Mouse (Mus musculus) 3T3-L1 (cell line): ENCODE measurements at regions not wholly inside any gene's neighbourhood (a gene's known extent, or its start where the extent isn't known, plus 50 kb on each side); places are given as distances from the start of the nearest gene placed in this dataset.
A peak's percentile ranks its signal among the peaks of the same experiment; 100 is the strongest.
"Not testable (repeated sequence)": the region's sequence is repeated elsewhere in the genome, so short reads cannot be mapped to it uniquely, and the experiment has no call there.

Experiments used
- DNase-seq: peaks from one replicate; pipeline ENCODE4 v3.0.0-alpha.2; 2015; ENCODE audit warnings: low read depth, low spot score

DNA sequence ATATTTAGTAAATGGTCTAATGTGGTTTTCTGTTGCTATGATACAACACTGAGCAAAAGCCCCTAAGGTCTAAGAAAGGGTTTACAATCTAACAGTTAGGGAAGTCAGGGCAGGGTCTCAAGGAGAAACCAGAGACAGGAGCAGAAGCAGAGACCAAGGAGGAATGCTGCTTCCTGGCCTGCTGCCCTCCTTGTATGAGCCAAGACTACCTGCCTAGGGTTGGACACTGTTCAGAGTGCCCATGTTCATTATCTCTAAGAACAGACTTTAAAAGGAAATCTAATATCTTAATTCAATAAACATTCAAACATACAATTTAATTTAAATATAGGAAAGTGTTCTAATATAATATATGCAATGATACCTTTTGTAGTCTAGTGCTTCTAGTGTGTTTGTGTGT is 63.0 kb upstream of the Tmem106b start:
- no peak for DNase-seq

DNA sequence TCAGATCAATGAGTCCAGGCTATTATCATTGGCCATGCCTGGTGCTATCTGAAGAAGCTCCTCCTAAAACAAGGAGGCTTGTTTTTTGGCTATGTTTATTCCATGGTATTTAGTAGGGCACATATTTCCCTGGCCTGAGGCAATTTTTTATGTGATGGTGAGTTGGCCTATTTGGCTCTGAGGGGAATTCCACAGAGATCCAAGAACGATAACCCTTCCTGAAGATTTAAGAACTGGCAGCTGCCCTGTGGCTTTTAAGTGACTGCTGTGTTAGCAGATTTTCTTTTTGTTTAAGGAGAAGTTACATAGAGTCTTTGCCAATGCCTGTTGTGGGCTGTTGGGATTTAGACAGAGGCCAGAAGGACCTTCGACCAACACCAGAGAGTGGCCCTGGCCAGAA is 74.9 kb upstream of the Tmem106b start:
- DNase-seq: peak; percentile 92

DNA sequence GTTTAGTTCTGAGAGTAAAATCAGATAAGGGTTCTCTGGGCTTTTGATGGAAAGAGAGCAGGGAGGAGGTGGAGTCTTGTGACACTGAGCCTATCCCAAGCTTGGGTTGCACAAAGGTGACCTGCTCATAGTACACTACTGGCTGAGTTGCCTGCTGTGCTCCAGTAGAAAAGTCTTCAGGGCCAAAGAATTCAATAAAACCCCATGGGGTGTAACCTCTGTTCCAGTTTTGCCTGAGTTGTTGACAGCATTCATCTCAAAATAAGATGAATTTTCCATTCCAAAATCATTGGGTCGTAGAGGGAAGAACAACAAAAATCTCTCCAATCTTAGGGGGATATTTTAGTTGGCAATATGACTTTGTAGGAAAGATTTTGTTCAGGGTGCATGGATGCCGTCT is 75.8 kb upstream of the Tmem106b start:
- peak; percentile 79 for DNase-seq

GRCm38 (mm10) chr6:12977184-12977897 is 92.2 kb upstream of the Tmem106b start:
- DNase-seq: no peak

- DNase-seq: no peak
These were observed 98.0 kb upstream of the Tmem106b start for GRCm38 (mm10) chr6:12971604-12972003.

DNA sequence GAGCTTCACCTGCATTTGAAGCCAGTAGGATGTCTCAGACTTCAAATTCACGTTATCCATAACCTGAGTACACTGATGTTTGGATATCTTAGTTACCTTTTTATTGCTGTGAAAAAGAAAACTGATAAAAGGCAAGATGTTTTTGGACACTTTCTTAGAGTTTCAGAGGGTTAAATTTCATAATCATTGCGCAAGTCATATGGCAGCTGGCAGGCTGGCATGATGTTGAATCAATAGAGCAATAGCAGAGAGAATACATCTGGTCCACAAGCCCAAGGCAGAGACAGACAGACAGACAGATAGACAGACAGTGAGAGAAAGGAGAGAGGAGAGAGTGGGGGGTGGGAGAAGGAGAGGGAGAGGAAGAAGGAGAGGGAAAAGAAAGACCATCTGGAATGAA is 102.3 kb upstream of the Tmem106b start:
- DNase-seq: no peak

- DNase-seq: no peak
These were observed 111.8 kb upstream of the Tmem106b start for GRCm38 (mm10) chr6:12957797-12958196.

DNA sequence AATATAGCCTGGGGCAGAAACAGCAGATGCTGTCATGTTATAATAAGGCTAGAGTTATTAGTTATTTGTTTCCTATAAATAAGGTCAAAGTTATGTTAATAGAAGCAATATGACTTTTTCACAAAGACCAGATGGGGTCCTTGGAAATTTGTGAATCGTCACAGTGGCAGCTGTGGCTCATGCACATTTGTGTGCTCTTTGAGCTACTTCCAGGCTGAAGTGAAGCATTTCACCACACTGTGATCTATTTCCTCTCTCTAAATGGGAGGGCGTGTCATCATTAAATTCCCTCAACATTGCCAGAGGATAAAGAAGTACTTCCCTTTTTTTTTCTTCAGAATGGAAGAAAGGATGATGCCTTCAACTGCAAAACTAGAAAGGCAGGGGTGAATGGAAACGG is 157.9 kb upstream of the Tmem106b start:
- peak; percentile 18 for DNase-seq

DNA sequence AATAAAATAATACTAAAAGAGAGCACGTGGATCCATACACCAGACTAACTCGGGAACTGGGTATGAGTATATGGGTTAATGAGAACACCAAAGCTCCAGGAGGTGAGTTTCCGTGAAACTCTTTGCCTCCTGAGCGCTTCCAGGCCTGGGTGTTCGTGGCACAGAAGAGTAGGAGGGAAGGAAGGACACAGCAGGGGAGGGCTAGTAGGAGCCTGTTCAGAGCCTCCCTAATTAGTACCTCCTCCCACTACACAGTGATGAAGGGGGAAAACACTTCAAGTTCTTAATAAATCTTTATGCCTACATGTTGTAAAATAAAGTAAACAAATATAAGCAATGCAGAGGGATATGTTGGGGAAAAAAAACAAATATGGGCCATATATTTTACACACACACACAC is 143.7 kb upstream of the Thsd7a start:
- DNase-seq: no peak

DNA sequence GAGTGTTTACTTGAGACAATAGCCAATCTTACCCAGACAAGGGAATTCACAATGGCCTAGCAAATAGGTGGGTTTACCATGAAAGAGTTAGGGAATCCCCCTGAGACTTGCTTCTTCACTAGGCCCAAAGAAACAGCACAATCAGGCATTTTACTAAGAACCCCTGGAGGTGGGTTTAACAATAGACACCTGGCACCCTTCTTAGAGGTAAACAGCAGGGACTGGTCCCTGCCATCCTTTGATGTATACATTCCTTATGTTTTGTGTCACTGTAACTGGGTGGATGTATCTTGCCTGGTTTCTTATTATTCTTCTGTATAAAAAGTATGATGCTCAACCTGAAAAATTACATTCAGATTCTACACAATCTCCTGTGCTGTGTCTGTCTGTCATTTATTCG is 127.7 kb upstream of the Thsd7a start:
- DNase-seq: not testable (repeated sequence)

DNA sequence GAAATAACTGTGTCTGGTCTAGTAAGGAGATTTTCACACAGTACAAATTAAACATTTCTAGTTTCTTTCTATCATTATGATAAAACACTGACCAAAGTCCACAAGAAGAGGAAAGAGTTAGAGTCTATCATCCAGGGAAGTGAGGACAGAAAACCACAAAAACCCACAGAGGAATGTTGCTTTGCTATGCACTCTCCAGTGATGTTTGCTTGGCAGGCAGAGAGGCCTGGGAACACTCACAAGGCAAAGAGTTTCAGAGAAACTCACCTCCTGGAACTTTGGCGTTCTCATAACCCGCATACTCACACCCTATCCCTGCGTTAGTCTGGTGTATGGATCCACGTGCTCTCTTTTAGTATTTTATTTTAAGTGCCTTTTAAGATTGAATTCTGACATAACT is 127.2 kb upstream of the Thsd7a start:
- peak; percentile 61 for DNase-seq

- DNase-seq: no peak
These were observed 119.0 kb upstream of the Thsd7a start for GRCm38 (mm10) chr6:12868251-12868650.

DNA sequence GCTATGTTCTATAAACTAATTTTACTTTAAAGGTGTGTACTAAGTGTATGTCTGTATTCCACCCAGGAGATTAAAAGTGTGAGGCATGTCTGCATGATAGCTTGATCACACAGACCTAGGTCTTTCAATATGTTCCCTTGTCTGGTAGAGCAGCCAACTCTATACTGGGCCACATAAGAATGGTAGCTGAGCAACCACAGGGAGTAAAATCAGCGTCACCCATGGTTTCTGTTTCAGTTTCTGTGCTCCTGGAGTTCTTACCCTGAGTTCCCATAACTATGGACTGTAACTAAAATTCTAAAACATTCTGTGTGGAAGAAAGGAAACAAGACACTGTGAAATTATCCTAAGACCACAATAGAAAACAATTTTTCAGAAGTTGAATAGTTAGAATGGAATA is 102.8 kb upstream of the Thsd7a start:
- peak; percentile 55 for DNase-seq

DNA sequence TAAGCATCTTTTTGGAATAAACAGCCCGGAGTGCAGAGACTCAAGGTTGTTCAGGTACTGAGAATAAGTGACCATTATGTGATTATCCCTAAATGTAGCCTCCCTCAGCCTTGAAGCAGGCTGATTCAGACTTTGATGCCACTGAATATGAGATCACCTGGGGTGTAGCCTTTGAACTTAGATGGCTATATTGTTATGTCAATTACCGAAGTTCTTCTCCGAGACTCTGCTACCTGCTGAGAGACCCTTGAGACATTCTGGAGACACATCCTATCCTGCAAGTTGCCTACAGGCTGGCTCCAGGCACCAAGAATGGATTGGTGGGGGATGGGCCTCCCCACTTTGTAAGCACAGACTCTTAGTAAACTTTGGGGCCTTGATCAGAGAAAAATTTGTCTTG is 85.9 kb upstream of the Thsd7a start:
- DNase-seq: not testable (repeated sequence)

DNA sequence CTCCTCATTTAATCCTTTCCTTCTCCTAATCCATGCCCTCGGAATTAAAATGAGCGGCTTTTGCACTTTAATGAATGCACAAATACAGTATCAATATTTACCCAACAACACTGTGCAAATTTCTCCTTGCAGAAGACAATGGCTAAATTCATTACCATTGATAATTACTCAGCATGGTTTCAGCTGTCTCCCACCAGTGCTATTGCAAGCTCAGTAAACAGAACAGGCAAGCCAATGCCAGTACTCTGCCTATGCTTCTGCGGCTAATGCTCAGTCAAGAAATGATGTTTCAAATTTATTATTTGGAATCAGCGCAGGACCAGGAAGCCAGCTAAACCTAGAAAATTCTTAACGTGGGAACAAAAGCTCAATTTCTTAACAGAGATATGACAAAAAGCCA is 84.1 kb upstream of the Thsd7a start:
- no peak for DNase-seq

DNA sequence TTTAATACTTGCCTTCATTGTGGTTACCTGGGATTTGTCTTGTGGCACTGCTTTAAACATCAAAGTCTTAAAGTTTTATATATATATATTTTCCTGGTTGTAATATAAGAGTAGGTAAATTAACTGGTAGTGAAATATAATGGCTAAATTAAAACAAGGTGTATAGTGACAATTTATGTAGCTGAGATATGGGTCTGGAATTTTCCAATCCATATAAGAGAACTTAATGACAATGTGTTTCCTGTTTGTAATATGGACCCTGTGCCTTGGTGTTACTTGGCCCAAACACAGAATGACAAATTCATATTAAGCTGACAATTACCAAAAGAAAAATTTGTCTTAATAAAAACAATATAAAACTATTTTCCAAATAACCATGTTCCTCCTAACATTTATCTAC is 82.7 kb upstream of the Thsd7a start:
- no peak for DNase-seq

GRCm38 (mm10) chr6:12831485-12831884 is 82.3 kb upstream of the Thsd7a start:
- no peak for DNase-seq

- no peak for DNase-seq
These were observed 78.5 kb upstream of the Thsd7a start for GRCm38 (mm10) chr6:12827745-12828144.

DNA sequence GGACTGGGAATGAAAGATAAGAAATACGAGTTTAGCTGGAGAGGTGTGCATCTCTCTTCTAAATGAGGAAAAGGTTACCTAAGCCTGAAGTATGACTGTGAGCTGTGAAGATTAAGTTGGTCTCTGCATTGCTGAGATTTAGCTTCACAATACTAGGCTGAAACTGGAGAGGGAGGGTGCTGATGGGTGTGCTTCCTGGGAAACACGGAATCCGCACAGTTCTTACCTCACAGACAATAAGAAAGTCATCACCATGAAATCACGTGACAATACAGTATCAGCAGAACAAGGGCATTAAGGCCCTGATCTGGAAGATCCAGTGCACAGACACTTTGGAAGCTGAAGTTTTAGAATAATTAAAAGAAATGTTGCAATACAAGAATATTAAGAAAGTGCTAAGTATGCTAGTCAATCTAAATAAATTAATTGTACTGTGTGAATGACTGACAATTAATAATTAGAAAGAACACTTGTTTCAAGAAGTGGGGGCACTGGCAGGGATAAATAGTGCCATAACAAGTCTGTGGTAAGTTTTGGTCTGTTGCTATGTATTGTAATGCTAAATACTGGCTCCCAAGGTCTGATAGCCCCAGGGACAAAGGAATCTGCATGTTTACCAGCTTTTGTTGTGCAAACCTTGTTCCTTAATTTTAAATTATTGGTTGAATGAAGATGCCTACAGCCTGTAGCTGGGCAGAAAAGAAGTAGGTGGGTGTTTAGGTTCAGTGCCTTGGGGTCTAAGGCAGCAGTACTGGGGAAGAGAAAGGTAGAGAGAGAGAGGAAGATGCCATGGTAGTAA is 66.0 kb upstream of the Thsd7a start:
- no peak for DNase-seq

- DNase-seq: peak; percentile 62
These were observed 64.6 kb upstream of the Thsd7a start for GRCm38 (mm10) chr6:12813781-12814180.

DNA sequence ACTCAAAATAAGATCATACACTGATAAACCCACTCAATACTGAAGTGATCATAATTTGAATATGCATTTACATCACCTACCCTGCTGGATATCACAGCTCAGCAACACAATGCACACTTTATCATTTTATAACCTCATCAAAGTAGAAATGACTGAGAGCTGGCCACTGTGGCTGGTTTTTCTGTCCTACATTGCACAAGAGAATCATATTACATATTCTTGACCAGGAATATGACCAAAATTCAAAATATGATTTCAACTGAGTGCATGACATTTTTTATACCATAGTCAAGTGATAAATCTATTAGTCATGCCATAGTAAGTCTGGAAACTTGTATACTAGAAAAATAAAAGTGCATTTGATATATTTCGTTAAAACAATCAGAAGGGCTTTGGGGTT is 63.3 kb upstream of the Thsd7a start:
- peak; percentile 63 for DNase-seq

GRCm38 (mm10) chr6:12812036-12812435 is 62.8 kb upstream of the Thsd7a start:
- no peak for DNase-seq

- no peak for DNase-seq
These were observed 60.4 kb upstream of the Thsd7a start for GRCm38 (mm10) chr6:12809601-12810000.
